Mouse (Mus musculus) cortical plate, adult 2 months (tissue): ENCODE data around the gene Nfib.

Source experiments
- CTCF ChIP-seq: fragments of 200-500 bp; IDR thresholded peaks from 2 replicates; pipeline ENCODE4 v1.5.1; 2011; ENCODE audit warnings: mild to moderate bottlenecking, control low read depth, low read length; ENCODE audit not compliant: insufficient read depth; ENCODE audit errors: extremely low read depth
- POLR2A ChIP-seq: fragments of 200-500 bp; IDR thresholded peaks from 2 replicates; pipeline ENCODE4 v1.6.1; 2011; ENCODE audit warnings: mild to moderate bottlenecking, low read length, control low read depth; ENCODE audit not compliant: insufficient read depth; ENCODE audit errors: extremely low read depth

- no peak for TF ChIP-seq CTCF
- no peak for TF ChIP-seq POLR2A
Observed at GRCm38 (mm10) chr4:82667271-82667872, 38.2 kb downstream of the Nfib start.
